Mouse (Mus musculus) bone marrow macrophage, adult 2 months (primary cell): ENCODE data around the gene Acpp.

Experiments
- CTCF ChIP-seq: IDR thresholded peaks from 2 replicates; pipeline ENCODE4 v1.5.1; 2012; ENCODE audit warnings: low read depth, mild to moderate bottlenecking, low read length, moderate library complexity
- POLR2A ChIP-seq: IDR thresholded peaks from 2 replicates; pipeline ENCODE4 v1.6.1; 2012; ENCODE audit warnings: mild to moderate bottlenecking, low read depth, low read length, borderline replicate concordance

DNA sequence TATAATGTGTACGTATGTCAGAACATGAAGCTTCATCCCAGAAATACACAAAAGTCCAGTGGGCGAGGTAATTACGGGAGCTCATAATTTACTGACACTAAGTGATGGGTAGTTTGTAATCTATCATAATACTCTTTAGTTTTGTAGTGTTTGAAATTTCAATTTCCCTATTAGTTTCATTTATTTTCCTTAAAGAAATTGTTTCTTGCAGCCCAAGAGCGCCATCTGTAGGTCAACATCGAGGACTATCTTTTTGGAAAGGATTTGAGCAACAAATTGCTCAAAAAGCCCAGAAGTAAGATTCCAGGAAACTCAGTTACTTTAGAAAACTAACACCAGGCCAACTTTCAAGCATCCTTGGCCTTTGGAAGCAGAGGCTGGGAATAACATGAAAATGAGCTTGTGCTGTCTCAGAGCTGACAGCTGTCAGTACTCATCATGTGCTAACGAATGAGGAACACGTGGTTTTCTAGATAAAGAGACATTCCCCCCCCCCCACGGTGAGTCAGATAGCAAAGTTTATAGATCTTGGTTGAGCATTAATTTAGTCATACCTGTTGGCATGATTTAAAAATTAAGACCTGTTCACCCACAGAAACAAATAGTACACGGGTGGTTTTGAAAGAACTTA is 42.1 kb upstream of the Acpp start:
- no peak for TF ChIP-seq CTCF
- TF ChIP-seq POLR2A, result no peak
